Mouse (Mus musculus): Measurements from ENCODE around the gene Zzef1. TPM values are rescaled to one million over a fixed set of nuclear protein-coding genes. Genes with fewer than 3 reads are reported as not detected.

The Zzef1 gene
- polyA plus RNA-seq, 1 experiment: 6.8 TPM

- no peak for TF ChIP-seq CTCF (IDR thresholded peaks at IDR 0.05; ENCODE audit: low read depth, low read length)
- no peak for TF ChIP-seq POLR2A (IDR thresholded peaks at IDR 0.05; ENCODE audit: insufficient read depth, low read length)
- no peak for TF ChIP-seq EP300 (IDR thresholded peaks at IDR 0.05; ENCODE audit: insufficient read depth, low read depth, low read length)
- H3K9me3 ChIP-seq (replicated peaks; ENCODE audit: control insufficient read depth, insufficient read depth, low read length, poor library complexity, severe bottlenecking): no peaks in the 10 kb centered on the region
- H3K4me1 ChIP-seq (ENCODE audit: control insufficient read depth, insufficient read depth, low read length): no peaks in the 10 kb centered on the region
- H3K36me3 ChIP-seq (ENCODE audit: control insufficient read depth, insufficient read depth, low read length, poor library complexity, severe bottlenecking): no peaks in the 10 kb centered on the region
- peak overlapping the region; percentile 72 for H3K9ac ChIP-seq (ENCODE audit: low read depth, poor library complexity, severe bottlenecking)
- H3K27ac ChIP-seq (ENCODE audit: insufficient read depth, low read length): no peak overlapping the region
- peak overlapping the region; percentile 90 for H3K4me3 ChIP-seq (ENCODE audit: low read depth, low read length)
- no peaks in the 10 kb centered on the region for H3K27me3 ChIP-seq (ENCODE audit: control insufficient read depth, insufficient read depth, low read length, poor library complexity, severe bottlenecking)
These were observed 830 bp downstream of the Zzef1 start for GRCm38 (mm10) chr11:72796773-72797338.

- Histone ChIP-seq H3K9ac (ENCODE audit: low read depth, poor library complexity, severe bottlenecking) (no peak overlapping the region), H3K27me3 (ENCODE audit: control insufficient read depth, insufficient read depth, low read length, poor library complexity, severe bottlenecking) (no peaks in the 10 kb centered on the region), H3K36me3 (ENCODE audit: control insufficient read depth, insufficient read depth, low read length, poor library complexity, severe bottlenecking) (no peaks in the 10 kb centered on the region), H3K4me3 (ENCODE audit: low read depth, low read length) (no peak overlapping the region), H3K27ac (ENCODE audit: insufficient read depth, low read length) (no peak overlapping the region), H3K9me3 (replicated peaks; ENCODE audit: control insufficient read depth, insufficient read depth, low read length, poor library complexity, severe bottlenecking) (no peaks in the 10 kb centered on the region), H3K4me1 (ENCODE audit: control insufficient read depth, insufficient read depth, low read length) (no peaks in the 10 kb centered on the region)
- TF ChIP-seq POLR2A (IDR thresholded peaks at IDR 0.05; ENCODE audit: insufficient read depth, low read length): no peak
- TF ChIP-seq CTCF (IDR thresholded peaks at IDR 0.05; ENCODE audit: low read depth, low read length): no peak
- no peak for TF ChIP-seq EP300 (IDR thresholded peaks at IDR 0.05; ENCODE audit: insufficient read depth, low read depth, low read length)
These were observed 2.1 kb downstream of the Zzef1 start for GRCm38 (mm10) chr11:72798112-72798511.

- TF ChIP-seq EP300 (IDR thresholded peaks at IDR 0.05; ENCODE audit: insufficient read depth, low read depth, low read length): no peak
- no peak for TF ChIP-seq CTCF (IDR thresholded peaks at IDR 0.05; ENCODE audit: low read depth, low read length)
- TF ChIP-seq POLR2A (IDR thresholded peaks at IDR 0.05; ENCODE audit: insufficient read depth, low read length): no peak
- Histone ChIP-seq H3K9ac (ENCODE audit: low read depth, poor library complexity, severe bottlenecking) (no peak overlapping the region), H3K27ac (ENCODE audit: insufficient read depth, low read length) (no peak overlapping the region), H3K9me3 (replicated peaks; ENCODE audit: control insufficient read depth, insufficient read depth, low read length, poor library complexity, severe bottlenecking) (no peaks in the 10 kb centered on the region), H3K36me3 (ENCODE audit: control insufficient read depth, insufficient read depth, low read length, poor library complexity, severe bottlenecking) (no peaks in the 10 kb centered on the region), H3K27me3 (ENCODE audit: control insufficient read depth, insufficient read depth, low read length, poor library complexity, severe bottlenecking) (no peaks in the 10 kb centered on the region), H3K4me3 (ENCODE audit: low read depth, low read length) (no peak overlapping the region), H3K4me1 (ENCODE audit: control insufficient read depth, insufficient read depth, low read length) (no peaks in the 10 kb centered on the region)
These were observed 5.2 kb downstream of the Zzef1 start for GRCm38 (mm10) chr11:72801182-72801581.

- Histone ChIP-seq H3K27ac (ENCODE audit: insufficient read depth, low read length) (no peak overlapping the region), H3K4me1 (ENCODE audit: control insufficient read depth, insufficient read depth, low read length) (no peaks in the 10 kb centered on the region), H3K9me3 (replicated peaks; ENCODE audit: control insufficient read depth, insufficient read depth, low read length, poor library complexity, severe bottlenecking) (no peaks in the 10 kb centered on the region), H3K9ac (ENCODE audit: low read depth, poor library complexity, severe bottlenecking) (no peak overlapping the region), H3K27me3 (ENCODE audit: control insufficient read depth, insufficient read depth, low read length, poor library complexity, severe bottlenecking) (no peaks in the 10 kb centered on the region), H3K4me3 (ENCODE audit: low read depth, low read length) (no peak overlapping the region), H3K36me3 (ENCODE audit: control insufficient read depth, insufficient read depth, low read length, poor library complexity, severe bottlenecking) (no peaks in the 10 kb centered on the region)
- TF ChIP-seq POLR2A (IDR thresholded peaks at IDR 0.05; ENCODE audit: insufficient read depth, low read length) (no peak), CTCF (IDR thresholded peaks at IDR 0.05; ENCODE audit: low read depth, low read length) (no peak), EP300 (IDR thresholded peaks at IDR 0.05; ENCODE audit: insufficient read depth, low read depth, low read length) (no peak)
These were observed 7.0 kb downstream of the Zzef1 start for GRCm38 (mm10) chr11:72803038-72803437.

GRCm38 (mm10) chr11:72804586-72804985 is 8.6 kb downstream of the Zzef1 start:
- no peaks in the 10 kb centered on the region for H3K36me3 ChIP-seq (ENCODE audit: control insufficient read depth, insufficient read depth, low read length, poor library complexity, severe bottlenecking)
- H3K4me1 ChIP-seq (ENCODE audit: control insufficient read depth, insufficient read depth, low read length): no peaks in the 10 kb centered on the region
- no peak overlapping the region for H3K9ac ChIP-seq (ENCODE audit: low read depth, poor library complexity, severe bottlenecking)
- H3K4me3 ChIP-seq (ENCODE audit: low read depth, low read length): no peak overlapping the region
- H3K9me3 ChIP-seq (replicated peaks; ENCODE audit: control insufficient read depth, insufficient read depth, low read length, poor library complexity, severe bottlenecking): no peaks in the 10 kb centered on the region
- H3K27ac ChIP-seq (ENCODE audit: insufficient read depth, low read length): no peak overlapping the region
- H3K27me3 ChIP-seq (ENCODE audit: control insufficient read depth, insufficient read depth, low read length, poor library complexity, severe bottlenecking): no peaks in the 10 kb centered on the region
- TF ChIP-seq EP300 (IDR thresholded peaks at IDR 0.05; ENCODE audit: insufficient read depth, low read depth, low read length): no peak
- no peak for TF ChIP-seq CTCF (IDR thresholded peaks at IDR 0.05; ENCODE audit: low read depth, low read length)
- no peak for TF ChIP-seq POLR2A (IDR thresholded peaks at IDR 0.05; ENCODE audit: insufficient read depth, low read length)

- TF ChIP-seq EP300 (IDR thresholded peaks at IDR 0.05; ENCODE audit: insufficient read depth, low read depth, low read length) (no peak), POLR2A (IDR thresholded peaks at IDR 0.05; ENCODE audit: insufficient read depth, low read length) (no peak), CTCF (IDR thresholded peaks at IDR 0.05; ENCODE audit: low read depth, low read length) (no peak)
- no peak overlapping the region for H3K9ac ChIP-seq (ENCODE audit: low read depth, poor library complexity, severe bottlenecking)
- no peak overlapping the region for H3K4me3 ChIP-seq (ENCODE audit: low read depth, low read length)
- H3K27ac ChIP-seq (ENCODE audit: insufficient read depth, low read length): no peak overlapping the region
- H3K4me1 ChIP-seq (ENCODE audit: control insufficient read depth, insufficient read depth, low read length): no peaks in the 10 kb centered on the region
- no peaks in the 10 kb centered on the region for H3K27me3 ChIP-seq (ENCODE audit: control insufficient read depth, insufficient read depth, low read length, poor library complexity, severe bottlenecking)
- H3K9me3 ChIP-seq (replicated peaks; ENCODE audit: control insufficient read depth, insufficient read depth, low read length, poor library complexity, severe bottlenecking): no peaks in the 10 kb centered on the region
- no peaks in the 10 kb centered on the region for H3K36me3 ChIP-seq (ENCODE audit: control insufficient read depth, insufficient read depth, low read length, poor library complexity, severe bottlenecking)
These were observed 9.2 kb downstream of the Zzef1 start for GRCm38 (mm10) chr11:72805232-72805631.
